Mouse (Mus musculus) megakaryocyte progenitor cell, adult 5-6 weeks (primary cell): ENCODE results near the gene Ntn1. TPM values are rescaled to one million over a fixed set of nuclear protein-coding genes. Genes with fewer than 3 reads are reported as not detected.

ENCODE experiments used
- ATAC-seq: replicated peaks from 2 replicates; pipeline ENCODE4 v1.8.0; 2016; ENCODE audit warnings: mild to moderate bottlenecking, moderate TSS enrichment, inconsistent platforms; ENCODE audit not compliant: poor library complexity
- total RNA-seq, 2 experiments: library from RNA; stranded (forward) in 1 of 2; stranded (reverse) in 1 of 2; fragments of 157-497, 149-512 nt in 1 of 2; fragments of 200-1000 nt in 1 of 2; gene quantifications; 2 replicates each; pipeline versions ENCODE4 v1.2.3 to v1.2.4; 2015 to 2017

Gene Ntn1
- total RNA-seq (2015): not detected in 2 replicates
- total RNA-seq (2017): not detected in 2 replicates

- no peak for ATAC-seq
These were observed at the start of gene Ntn1 for GRCm38 (mm10) chr11:68400727-68401219. Gene Ntn1 (minus strand): TSS chr11:68400823.

DNA sequence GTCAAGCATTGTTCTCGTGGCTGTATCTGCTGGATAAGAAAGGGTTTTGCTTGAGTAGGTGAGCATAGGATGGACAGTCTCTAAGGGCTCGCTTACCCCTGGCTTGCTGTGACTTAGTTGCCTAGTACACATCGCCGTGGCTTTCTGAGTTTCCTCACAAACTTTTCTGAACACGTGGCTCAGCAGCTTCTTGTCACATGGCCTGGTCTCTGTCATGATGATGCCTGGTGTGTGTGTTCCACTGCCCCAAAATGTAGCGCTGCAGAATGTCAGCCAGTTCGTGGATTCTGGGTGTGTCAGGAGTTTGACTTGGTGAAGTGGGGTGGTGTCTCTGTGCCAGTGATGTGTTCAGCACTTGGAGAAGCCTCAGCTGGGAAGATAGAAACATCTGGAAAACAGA is 47.7 kb upstream of the Ntn1 start:
- ATAC-seq: no peak

DNA sequence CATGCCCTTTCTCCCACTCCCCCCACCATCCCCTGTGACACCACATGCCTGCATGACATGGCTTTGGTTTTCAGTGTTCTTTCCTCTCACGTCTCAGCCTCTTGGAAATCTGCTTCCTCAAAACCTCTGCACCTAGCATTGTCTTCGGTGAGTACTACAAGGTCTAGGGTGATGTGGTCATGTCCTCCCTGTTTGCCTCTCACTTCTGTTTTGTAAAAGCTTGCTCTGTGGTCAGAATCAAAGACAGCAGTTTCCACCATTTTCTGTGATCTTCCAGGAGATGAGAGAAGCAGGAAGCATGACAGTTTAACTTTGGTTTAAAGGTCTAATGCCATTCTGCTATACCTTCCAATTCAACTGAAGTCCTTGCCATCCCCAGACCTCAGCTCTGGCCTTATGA is 46.6 kb upstream of the Ntn1 start:
- ATAC-seq: no peak

GRCm38 (mm10) chr11:68446547-68446946 is 45.9 kb upstream of the Ntn1 start:
- no peak for ATAC-seq

- ATAC-seq: no peak
These were observed 45.3 kb upstream of the Ntn1 start for GRCm38 (mm10) chr11:68445901-68446300.

DNA sequence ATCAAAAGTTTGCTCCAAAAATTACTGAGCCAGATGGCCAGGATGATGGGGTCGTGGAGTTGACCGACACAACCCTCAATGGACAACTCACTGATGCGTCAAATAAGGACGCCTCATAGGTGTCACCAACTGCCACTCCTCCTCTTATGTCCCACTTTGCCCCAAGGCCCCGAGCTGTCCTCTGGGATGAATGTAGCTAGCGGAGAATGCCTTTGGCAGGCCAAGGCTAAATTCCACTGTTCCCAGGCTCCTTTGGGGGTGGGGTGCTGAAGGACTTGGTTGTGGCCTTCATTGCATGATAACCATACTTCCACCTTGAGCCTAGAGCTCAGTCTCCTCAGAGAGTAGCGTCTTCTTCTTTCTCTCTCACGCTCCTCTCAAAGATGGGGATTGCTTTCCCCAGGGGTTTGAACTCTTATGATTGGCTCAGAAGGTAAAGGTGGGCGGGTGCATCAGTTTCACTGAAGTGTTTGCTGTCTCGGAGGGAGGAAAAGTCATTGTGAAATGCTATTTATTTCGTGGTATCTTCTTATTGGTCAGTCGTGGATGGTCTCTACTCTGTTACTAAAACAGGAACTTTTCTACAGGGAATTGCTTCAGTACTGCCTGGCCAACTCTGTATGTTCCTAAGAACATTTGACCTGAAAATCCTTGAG is 42.5 kb upstream of the Ntn1 start:
- ATAC-seq: peak; percentile 81

DNA sequence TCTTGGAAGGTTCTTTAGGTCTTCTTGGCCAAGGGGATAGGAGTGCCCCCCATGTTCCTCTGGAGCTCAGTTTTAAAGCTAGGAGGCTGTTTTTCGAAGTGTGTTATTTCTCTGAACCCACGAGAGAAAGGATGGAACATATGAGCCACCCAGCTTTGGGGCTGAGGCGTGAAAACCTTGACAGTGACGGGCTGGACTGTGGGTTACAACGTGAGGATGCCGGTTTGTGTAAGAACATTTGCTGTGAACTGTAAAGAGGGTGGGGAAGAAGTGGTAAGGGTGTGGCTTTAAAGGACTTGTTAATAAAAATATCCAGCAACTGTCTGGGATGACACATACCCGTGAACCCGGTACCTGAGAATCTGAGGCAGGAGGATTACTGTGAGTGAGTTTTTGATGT is 41.7 kb upstream of the Ntn1 start:
- no peak for ATAC-seq

GRCm38 (mm10) chr11:68440965-68441364 is 40.3 kb upstream of the Ntn1 start:
- peak; percentile 65 for ATAC-seq

GRCm38 (mm10) chr11:68440100-68440499 is 39.5 kb upstream of the Ntn1 start:
- 0 out of 2 replicates have a peak, but pooled peaks have one; percentile 38 for ATAC-seq

GRCm38 (mm10) chr11:68436376-68436775 is 35.8 kb upstream of the Ntn1 start:
- no peak for ATAC-seq

DNA sequence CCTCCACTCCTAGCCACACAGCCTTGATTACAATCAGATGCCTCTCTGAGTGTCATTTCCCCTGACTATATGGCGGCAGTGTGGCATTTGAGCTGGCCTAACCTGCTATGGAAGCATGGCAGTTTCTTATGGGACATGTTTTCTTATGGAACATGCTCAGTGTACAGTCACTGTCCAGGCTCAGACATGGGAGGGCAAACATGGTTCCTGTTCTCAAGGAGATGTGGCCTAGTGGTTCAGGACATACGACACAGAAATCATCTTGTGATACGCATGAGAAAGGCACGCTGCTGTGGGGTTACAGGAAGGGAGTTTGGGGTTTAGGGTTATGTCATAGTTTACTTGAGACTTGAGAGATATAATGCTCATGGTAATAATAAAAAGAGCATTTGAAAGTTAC is 35.0 kb upstream of the Ntn1 start:
- ATAC-seq: no peak

DNA sequence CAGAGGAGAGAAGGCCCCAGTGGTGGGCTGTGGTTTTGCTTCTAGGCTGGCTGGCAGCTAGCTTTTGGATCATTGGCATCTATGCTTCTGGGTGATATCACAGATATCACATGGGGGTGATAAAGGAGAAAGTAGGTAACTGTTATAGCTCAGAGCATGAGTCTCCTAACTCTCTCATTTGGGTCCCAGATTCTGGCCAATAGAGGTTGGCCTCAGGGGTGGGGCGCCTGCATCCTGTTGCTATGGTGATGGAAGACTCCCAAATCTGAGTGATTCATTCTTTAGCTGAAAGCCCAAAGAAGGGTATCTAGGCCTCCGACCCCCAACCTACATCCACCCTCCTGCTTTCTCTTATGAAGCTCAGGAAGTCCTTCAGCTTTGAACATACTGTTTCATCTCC is 34.1 kb upstream of the Ntn1 start:
- ATAC-seq: no peak

GRCm38 (mm10) chr11:68433534-68433933 is 32.9 kb upstream of the Ntn1 start:
- ATAC-seq: no peak

- ATAC-seq: peak; percentile 10
These were observed 31.9 kb upstream of the Ntn1 start for GRCm38 (mm10) chr11:68432361-68433021.

- ATAC-seq: peak; percentile 85
These were observed 31.2 kb upstream of the Ntn1 start, which contains the start of gene Pik3r5 for GRCm38 (mm10) chr11:68431699-68432360. Gene Pik3r5 (plus strand): TSS chr11:68432121.

DNA sequence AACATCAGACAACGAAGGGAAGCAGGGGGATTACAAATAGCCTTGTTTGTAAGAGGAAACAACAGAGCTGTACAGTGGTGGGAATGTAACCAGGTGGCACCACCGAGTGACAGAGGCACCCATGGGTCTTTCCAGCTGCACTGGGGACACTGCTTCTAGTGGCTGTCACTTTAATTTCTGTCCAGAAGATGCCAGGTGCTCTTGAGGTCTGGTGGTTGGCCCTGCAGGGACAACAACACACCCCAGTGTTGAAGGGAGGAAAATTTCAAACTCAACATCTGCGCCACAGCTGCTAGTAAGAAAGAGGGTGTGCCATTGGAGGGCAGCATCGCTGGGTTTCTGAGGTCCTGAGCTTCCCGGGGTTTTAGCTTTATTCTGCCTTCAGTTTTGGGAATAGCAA is 30.0 kb upstream of the Ntn1 start:
- ATAC-seq: no peak

- ATAC-seq: no peak
These were observed 26.5 kb upstream of the Ntn1 start for GRCm38 (mm10) chr11:68427083-68427570.

GRCm38 (mm10) chr11:68425492-68426315 is 25.1 kb upstream of the Ntn1 start:
- ATAC-seq: no peak

DNA sequence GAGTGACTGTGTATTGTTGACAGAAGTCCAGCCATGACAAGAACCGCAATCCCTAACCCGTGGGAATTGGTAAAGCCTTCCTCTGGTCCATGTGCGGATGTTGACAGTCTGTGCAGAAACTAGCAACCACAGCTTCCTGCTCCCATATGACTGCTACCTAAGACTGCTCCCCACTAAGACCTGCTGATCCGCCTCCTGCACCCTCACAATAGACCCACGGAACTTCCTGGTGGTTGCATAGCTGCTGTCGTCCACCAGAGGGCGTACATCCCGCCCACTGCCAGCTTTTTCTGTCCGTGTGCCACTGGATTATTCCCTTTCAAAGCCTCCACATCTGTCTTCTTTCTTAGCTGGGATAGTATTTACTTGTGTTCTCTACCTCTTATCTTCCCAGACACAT is 17.2 kb upstream of the Ntn1 start:
- ATAC-seq: peak; percentile 97

DNA sequence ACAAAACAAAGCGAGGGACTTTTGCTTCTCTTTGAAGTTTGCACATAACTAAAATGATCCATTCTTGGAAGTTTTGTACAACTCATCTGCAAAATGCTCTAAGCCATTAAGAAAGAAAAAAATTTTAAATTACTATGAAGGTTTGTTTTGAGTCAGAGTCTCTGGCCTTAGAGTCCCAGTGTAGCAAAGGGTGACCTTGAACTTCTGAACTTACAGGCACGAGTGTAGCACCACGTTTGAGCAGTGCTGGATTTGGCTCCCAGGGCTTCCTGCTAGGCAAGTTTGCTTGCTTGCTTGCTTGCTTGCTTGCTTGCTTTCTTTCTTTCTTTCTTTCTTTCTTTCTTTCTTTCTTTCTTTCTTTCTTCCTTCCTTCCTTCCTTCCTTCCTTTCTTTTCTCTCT is 16.4 kb upstream of the Ntn1 start:
- ATAC-seq: no peak

DNA sequence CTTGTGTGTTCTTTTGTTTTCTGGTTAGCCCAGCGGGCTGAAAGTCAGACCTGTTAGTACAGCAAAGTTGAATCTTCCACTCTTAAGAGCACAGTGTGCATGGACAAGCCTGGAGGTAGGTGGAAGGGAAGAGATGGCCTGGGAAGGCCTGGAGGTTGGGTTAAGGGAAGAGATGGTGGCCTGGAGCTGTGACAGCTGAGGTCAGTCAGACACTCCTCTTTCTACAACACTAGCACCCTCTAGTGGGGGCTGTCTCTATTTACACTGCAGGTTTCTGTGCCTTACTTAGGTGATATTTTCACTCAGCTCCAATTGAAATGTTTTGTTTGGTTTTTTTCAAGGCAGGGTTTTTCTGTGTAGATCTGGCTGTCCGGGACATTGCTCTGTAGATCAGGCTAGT is 7.5 kb upstream of the Ntn1 start:
- ATAC-seq: peak; percentile 90
